Mouse (Mus musculus) limb, embryonic 11.5 days (tissue): ENCODE data around the gene Ifih1. TPM values are rescaled to one million over a fixed set of nuclear protein-coding genes. Genes with fewer than 3 reads are reported as not detected.
A peak's percentile ranks its signal among the peaks of the same experiment; 100 is the strongest.

ENCODE experiments used
- ATAC-seq: fragments of 200-750 bp; cut with Nextera tagmentation; 2 replicates; pipeline ENCODE4 v1.8.0; 2017; ENCODE audit warnings: low read depth; ENCODE audit not compliant: insufficient number of reproducible peaks, low FRiP score, low TSS enrichment
- DNase-seq: peaks from one replicate; pipeline ENCODE4 v3.0.0-alpha.2; 2015; ENCODE audit warnings: low spot score
- H3K27ac ChIP-seq: fragments of 300-500 bp; sonication (generic); replicated peaks from 2 replicates; pipeline ENCODE4 v1.5.1; 2014; ENCODE audit warnings: low read depth, mild to moderate bottlenecking, low read length
- H3K27me3 ChIP-seq: fragments of 300-500 bp; sonication (generic); 2 replicates; pipeline ENCODE4 v1.6.1; 2014; ENCODE audit warnings: mild to moderate bottlenecking, low read length, mixed read lengths; ENCODE audit not compliant: control insufficient read depth, insufficient read depth
- H3K36me3 ChIP-seq: fragments of 300-500 bp; sonication (generic); 2 replicates; pipeline ENCODE4 v1.6.1; 2014; ENCODE audit warnings: mild to moderate bottlenecking, low read length, moderate library complexity, mixed read lengths; ENCODE audit not compliant: control insufficient read depth, insufficient read depth
- H3K4me1 ChIP-seq: fragments of 300-500 bp; sonication (generic); 2 replicates; pipeline ENCODE4 v1.6.1; 2014; ENCODE audit warnings: low read length, mixed read lengths; ENCODE audit not compliant: control insufficient read depth, insufficient read depth
- H3K4me2 ChIP-seq: fragments of 300-500 bp; sonication (generic); 2 replicates; pipeline ENCODE4 v1.6.1; 2014; ENCODE audit warnings: low read depth, mild to moderate bottlenecking, moderate library complexity; ENCODE audit not compliant: severe bottlenecking
- H3K4me3 ChIP-seq: fragments of 300-500 bp; sonication (generic); 2 replicates; pipeline ENCODE4 v1.5.1; 2014; ENCODE audit warnings: low read depth, low read length
- H3K9ac ChIP-seq: fragments of 300-500 bp; sonication (generic); 2 replicates; pipeline ENCODE4 v1.6.1; 2014; ENCODE audit warnings: mild to moderate bottlenecking, low read length
- H3K9me3 ChIP-seq: fragments of 300-500 bp; sonication (generic); 2 replicates; pipeline ENCODE4 v1.6.1; 2016; ENCODE audit warnings: low read length; ENCODE audit not compliant: control insufficient read depth
- WGBS: fragments of 180-500 bp; shearing (Covaris S2); extraction: QIAGEN DNeasy Blood & Tissue Kit; methylation state at CpG from one replicate; pipeline ENCODE4 v1.1.7; 2014; 5-methylcytosine and 5-hydroxymethylcytosine counted together
- polyA plus RNA-seq: library from polyadenylated mRNA; unstranded; fragments of >200 nt; fragmentation: Nextera tagmentation; extraction: Ambion mirVana; gene quantifications from 2 replicates; pipeline ENCODE4 v1.2.1, GENCODE M21; 2014

Ifih1 gene
- polyA plus RNA-seq, 1 experiment from 2014 or later = 0.35 TPM

- H3K36me3 ChIP-seq = no peaks in the 10 kb centered on the region
- 19% methylated on average over 6 of the region's 6 CpGs for WGBS
- no peak overlapping the region for H3K4me3 ChIP-seq
- ATAC-seq (no peak), DNase-seq (no peak)
- no peaks in the 10 kb centered on the region for H3K27me3 ChIP-seq
- H3K9me3 ChIP-seq = no peaks in the 10 kb centered on the region
- no peak overlapping the region for H3K9ac ChIP-seq
- H3K27ac ChIP-seq = no peak overlapping the region
- no peaks in the 10 kb centered on the region for H3K4me1 ChIP-seq
- H3K4me2 ChIP-seq = peak overlapping the region; percentile 63
Observed at GRCm38 (mm10) chr2:62646671-62647289, 725 bp upstream of the Ifih1 start.

GRCm38 (mm10) chr2:62645475-62645874 is 580 bp downstream of the Ifih1 start:
- peak; percentile 26 for DNase-seq
- H3K4me2 ChIP-seq = peak overlapping the region; percentile 63
- H3K27ac ChIP-seq = no peak overlapping the region
- no peaks in the 10 kb centered on the region for H3K4me1 ChIP-seq
- ATAC-seq = no peak
- H3K4me3 ChIP-seq = peak overlapping the region; percentile 33
- H3K27me3 ChIP-seq = no peaks in the 10 kb centered on the region
- H3K9ac ChIP-seq = no peak overlapping the region
- no peaks in the 10 kb centered on the region for H3K36me3 ChIP-seq
- no peaks in the 10 kb centered on the region for H3K9me3 ChIP-seq
- WGBS = 35% methylated on average over 12 of the region's 12 CpGs

GRCm38 (mm10) chr2:62644891-62645290 is 1.2 kb downstream of the Ifih1 start:
- Histone ChIP-seq H3K9me3 (no peaks in the 10 kb centered on the region), H3K27ac (no peak overlapping the region), H3K36me3 (no peaks in the 10 kb centered on the region), H3K4me1 (no peaks in the 10 kb centered on the region), H3K4me3 (no peak overlapping the region), H3K27me3 (no peaks in the 10 kb centered on the region), H3K4me2 (no peak overlapping the region), H3K9ac (no peak overlapping the region)
- no peak for ATAC-seq
- no peak for DNase-seq
- WGBS = 78% methylated on average over 5 of the region's 5 CpGs

GRCm38 (mm10) chr2:62643405-62644305 is 2.4 kb downstream of the Ifih1 start:
- H3K4me3 ChIP-seq = no peak overlapping the region
- H3K4me1 ChIP-seq = no peaks in the 10 kb centered on the region
- no peak overlapping the region for H3K4me2 ChIP-seq
- no peaks in the 10 kb centered on the region for H3K27me3 ChIP-seq
- no peak overlapping the region for H3K27ac ChIP-seq
- H3K9me3 ChIP-seq = no peaks in the 10 kb centered on the region
- no peak for ATAC-seq
- no peaks in the 10 kb centered on the region for H3K36me3 ChIP-seq
- peak; percentile 50 for DNase-seq
- WGBS = 49% methylated on average over 21 of the region's 21 CpGs
- H3K9ac ChIP-seq = no peak overlapping the region

- Histone ChIP-seq H3K36me3 (no peaks in the 10 kb centered on the region), H3K27me3 (no peaks in the 10 kb centered on the region), H3K27ac (no peak overlapping the region), H3K4me3 (no peak overlapping the region), H3K9me3 (no peaks in the 10 kb centered on the region), H3K4me1 (no peaks in the 10 kb centered on the region), H3K9ac (no peak overlapping the region), H3K4me2 (no peak overlapping the region)
- no peak for ATAC-seq
- DNase-seq = no peak
- 89% methylated on average over 2 of the region's 2 CpGs for WGBS
Observed at GRCm38 (mm10) chr2:62639869-62640268, 6.2 kb downstream of the Ifih1 start.

- Histone ChIP-seq H3K27ac (no peak overlapping the region), H3K9ac (no peak overlapping the region), H3K4me1 (no peaks in the 10 kb centered on the region), H3K4me2 (no peak overlapping the region), H3K27me3 (no peaks in the 10 kb centered on the region), H3K36me3 (no peaks in the 10 kb centered on the region), H3K9me3 (no peaks in the 10 kb centered on the region), H3K4me3 (no peak overlapping the region)
- DNase-seq (no peak), ATAC-seq (no peak)
- WGBS = 27% methylated on average over 6 of the region's 6 CpGs
Observed at GRCm38 (mm10) chr2:62630446-62630845, 15.6 kb downstream of the Ifih1 start.

GRCm38 (mm10) chr2:62628356-62628755 is 17.7 kb downstream of the Ifih1 start:
- no peak for ATAC-seq
- H3K9ac ChIP-seq = no peak overlapping the region
- H3K4me1 ChIP-seq = no peaks in the 10 kb centered on the region
- H3K9me3 ChIP-seq = no peaks in the 10 kb centered on the region
- DNase-seq = no peak
- H3K36me3 ChIP-seq = no peaks in the 10 kb centered on the region
- H3K27me3 ChIP-seq = no peaks in the 10 kb centered on the region
- WGBS = 93% methylated on average over 5 of the region's 5 CpGs
- H3K4me3 ChIP-seq = no peak overlapping the region
- H3K4me2 ChIP-seq = no peak overlapping the region
- H3K27ac ChIP-seq = no peak overlapping the region

GRCm38 (mm10) chr2:62627728-62628127 is 18.3 kb downstream of the Ifih1 start:
- H3K4me2 ChIP-seq = no peak overlapping the region
- no peak overlapping the region for H3K9ac ChIP-seq
- no peaks in the 10 kb centered on the region for H3K4me1 ChIP-seq
- no peak for ATAC-seq
- no peaks in the 10 kb centered on the region for H3K9me3 ChIP-seq
- H3K27ac ChIP-seq = no peak overlapping the region
- 9% methylated on average over 5 of the region's 5 CpGs for WGBS
- H3K36me3 ChIP-seq = no peaks in the 10 kb centered on the region
- H3K4me3 ChIP-seq = no peak overlapping the region
- DNase-seq = no peak
- no peaks in the 10 kb centered on the region for H3K27me3 ChIP-seq
